Mouse (Mus musculus) embryonic stem cell, embryonic (primary cell): Measurements from ENCODE around the gene Fgfr2.

ENCODE experiments used
- CTCF ChIA-PET, 4 experiments: fragments of 300-600 bp in 2 of 4; fragments of 350-600 bp in 2 of 4; sonication (Branson Sonifier 250); formaldehyde crosslinking; loops; one replicate each; lab custom pipeline; 2022; ENCODE audit warnings: inconsistent platforms in 2 of 4; lab: Charles Lee
- POLR2A ChIA-PET, 4 experiments: fragments of 300-600 bp in 2 of 4; fragments of 350-600 bp in 2 of 4; sonication (Branson Sonifier 250); formaldehyde crosslinking; loops; one replicate each; lab custom pipeline; 2022; ENCODE audit warnings: antibody characterized with exemption in 4 of 4, inconsistent platforms in 1 of 4; lab: Charles Lee

The Fgfr2 gene

DNA sequence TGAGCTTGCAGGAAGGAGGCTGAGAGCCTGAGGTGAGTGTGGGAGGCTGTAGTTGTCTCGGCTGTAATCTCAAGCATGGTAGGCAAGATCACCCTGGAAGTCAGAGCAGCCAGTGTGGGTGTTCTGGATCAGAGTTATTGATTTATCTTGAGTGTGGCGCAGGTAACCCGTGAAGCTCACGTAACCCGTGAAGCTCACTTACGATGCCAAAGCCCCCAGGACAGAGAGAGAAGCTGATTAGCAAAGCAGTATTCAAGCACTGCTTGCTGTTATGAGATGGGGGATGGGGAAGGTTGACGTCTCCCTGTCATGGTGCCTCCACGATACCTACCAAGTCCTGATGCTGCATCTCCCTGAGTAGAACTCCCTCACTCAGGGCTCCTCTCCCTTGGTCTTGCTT is 503.6 kb downstream of the Fgfr2 start:
- POLR2A ChIA-PET: interaction anchor here in 2 of 4 experiments (1.0 to 2.0 kb wide), 4 partner anchors 9 to 35 kb away, joined by 3 to 13 read pairs (median 4); partner anchors contain the start of gene Lhpp (in 1 of the 2)
- CTCF ChIA-PET: interaction anchor here in 1 of 4 experiments (0.7 kb wide), 1 partner anchor 19 kb away, joined by 3 read pairs; no protein-coding TSS in a partner anchor

DNA sequence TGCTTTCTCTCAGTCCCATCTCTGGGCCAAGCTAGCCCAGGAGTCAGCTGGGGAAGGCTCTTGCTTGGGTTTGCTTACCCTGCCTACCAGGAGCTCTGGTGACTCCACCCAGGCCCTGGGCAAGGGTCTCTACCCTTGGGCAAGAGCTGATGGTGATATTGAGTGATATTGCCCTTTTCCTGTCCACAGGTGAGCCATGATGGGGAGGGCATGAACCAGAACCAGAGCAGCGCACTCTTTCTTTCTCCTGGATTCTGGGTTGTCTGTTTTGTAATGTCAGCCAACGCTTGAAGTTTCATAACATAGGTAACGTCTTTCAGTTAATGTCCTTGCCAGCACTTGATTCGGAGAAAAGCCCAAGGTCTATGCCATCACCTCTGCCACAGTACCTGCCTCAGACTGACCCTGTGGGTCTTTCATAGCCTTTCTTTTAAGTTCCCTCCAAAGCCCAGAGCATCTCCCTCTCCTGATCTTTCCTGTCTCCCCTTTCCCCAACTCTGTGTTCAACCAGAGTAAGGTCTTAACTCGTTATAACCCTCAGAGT is 506.1 kb downstream of the Fgfr2 start:
- CTCF ChIA-PET: no interaction called here

DNA sequence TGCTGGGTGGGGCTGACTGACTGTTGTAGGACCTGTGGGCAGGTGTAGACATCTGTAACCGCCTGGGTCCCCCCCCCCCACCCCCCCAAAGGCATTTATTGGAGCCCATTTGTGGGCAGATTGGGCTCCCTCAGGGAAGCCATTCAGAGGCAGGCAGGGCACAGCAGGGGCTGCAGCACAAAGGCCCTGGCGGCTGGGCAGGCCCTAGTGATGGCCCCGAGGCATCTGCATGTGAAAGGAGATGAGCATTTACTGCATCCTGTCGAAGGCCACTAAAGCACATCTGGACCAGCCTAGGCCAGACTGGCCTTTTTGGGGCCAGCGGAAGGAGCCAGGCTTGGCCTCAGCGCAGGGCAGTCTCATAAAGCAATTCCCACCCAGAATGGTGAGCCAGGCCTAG is 506.8 kb downstream of the Fgfr2 start:
- ChIA-PET CTCF (no interaction called here), POLR2A (interaction anchor here in 2 of 4 experiments (1.1 to 1.6 kb wide), 2 partner anchors 22 to 40 kb away, joined by 4 read pairs; partner anchors contain the start of gene Oat (in 1 of the 2))

More for the DNA sequence above, 506.1 kb downstream of the Fgfr2 start:
- POLR2A ChIA-PET: interaction anchor here in 1 of 4 experiments (1.3 to 1.6 kb wide), 2 partner anchors 21 to 44 kb away, joined by 3 to 4 read pairs; no protein-coding TSS in a partner anchor

DNA sequence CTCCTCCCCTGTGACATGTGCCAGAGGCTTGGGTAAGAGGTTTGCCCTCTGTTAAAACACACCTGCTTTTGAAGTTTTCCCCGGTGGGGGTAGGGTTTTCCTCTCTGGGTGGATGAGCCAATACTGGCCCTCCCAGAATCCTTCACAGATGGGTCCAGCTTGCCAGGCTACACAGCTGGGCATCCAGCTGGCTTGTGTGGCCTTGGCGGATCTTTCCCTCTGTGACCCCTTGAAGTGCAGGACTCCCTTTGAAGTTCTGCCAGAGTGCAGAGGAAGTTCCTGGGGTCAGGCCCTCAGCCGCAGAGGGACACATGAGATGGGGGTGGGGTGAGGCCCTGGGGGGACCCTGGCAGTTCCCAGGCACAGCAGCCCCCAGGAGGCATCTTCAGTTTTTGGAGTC is 507.8 kb downstream of the Fgfr2 start:
- ChIA-PET POLR2A (no interaction called here), CTCF (no interaction called here)

DNA sequence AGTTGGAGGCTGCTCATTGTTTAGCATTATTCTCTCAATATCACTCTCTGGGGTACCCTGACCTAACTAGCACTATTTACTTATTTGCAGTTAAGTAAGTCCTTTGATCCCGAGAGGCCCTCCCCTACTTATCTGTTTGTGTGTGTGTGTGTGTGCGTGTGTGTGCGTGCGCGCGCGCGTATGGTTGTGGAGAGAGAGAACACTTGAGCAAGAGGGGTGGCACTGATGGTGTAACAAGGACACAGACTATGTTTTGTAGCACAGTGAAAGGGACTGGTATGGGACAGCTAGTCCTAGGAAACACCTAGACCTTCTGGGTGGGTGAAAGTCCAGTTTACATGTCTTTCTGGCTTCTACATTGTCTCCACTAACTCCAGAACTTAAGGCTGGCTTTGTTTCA is 511.6 kb downstream of the Fgfr2 start:
- ChIA-PET CTCF (no interaction called here), POLR2A (interaction anchor here in 2 of 4 experiments (1.1 to 2.1 kb wide), 3 partner anchors 8 to 329 kb away, joined by 3 to 6 read pairs (median 4); no protein-coding TSS in a partner anchor)

DNA sequence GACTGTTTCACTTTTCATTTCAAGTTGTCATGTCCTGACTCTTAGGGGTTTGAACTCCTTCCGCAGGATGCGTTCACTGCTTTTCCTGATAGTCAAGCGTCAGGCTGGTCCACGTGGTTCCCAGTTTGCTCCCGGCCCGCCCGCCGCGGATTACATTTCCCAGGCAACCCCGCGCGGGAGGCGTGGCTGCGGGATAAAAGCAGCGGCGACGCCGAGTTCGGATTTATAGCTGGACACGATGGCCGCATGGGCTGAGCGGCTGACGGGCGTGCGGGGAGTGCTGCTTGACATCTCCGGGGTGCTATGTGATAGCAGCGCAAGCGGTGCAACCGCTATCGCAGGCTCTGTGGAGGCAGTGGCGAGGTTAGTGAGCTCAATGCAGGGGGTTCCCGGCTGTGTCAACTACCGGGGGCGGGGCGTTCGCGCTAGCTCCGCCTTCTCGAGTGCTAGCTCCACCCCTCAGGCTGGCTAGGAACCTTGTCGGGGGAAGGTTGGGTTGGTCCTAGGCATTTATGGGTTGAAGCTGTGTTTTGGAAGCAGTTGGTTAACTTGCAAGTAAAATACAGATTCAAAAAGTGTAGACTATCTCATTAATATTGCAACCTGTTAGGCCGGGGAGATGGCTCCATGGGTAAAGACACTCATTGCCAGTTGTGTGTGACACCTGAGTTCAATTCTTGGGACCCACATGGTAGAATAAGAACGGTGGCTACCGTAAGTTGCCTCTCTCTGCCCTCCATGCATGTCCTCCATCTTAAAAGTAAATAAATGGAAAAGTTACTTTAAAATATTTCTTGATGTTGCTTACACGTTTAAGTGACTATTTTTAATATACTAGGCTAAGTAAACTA is 512.5 kb downstream of the Fgfr2 start, which contains the start of gene Lhpp:
Gene Lhpp, plus strand, starts transcription at position 171 of the 851 bp plus-strand sequence.
- ChIA-PET POLR2A (interaction anchor here in 3 of 4 experiments (0.5 to 2.1 kb wide), 19 partner anchors 9 to 1200 kb away, joined by 3 to 24 read pairs (median 3); partner anchors contain the start of genes Oat (in 3 of the 3), Nkx1-2 (in 2 of the 3), Acadsb (in 1 of the 3) and Ikzf5 (in 1 of the 3)), CTCF (interaction anchor here (0.7 to 1.0 kb wide), 7 partner anchors 13 to 580 kb away, joined by 3 to 6 read pairs (median 3); partner anchors contain the start of gene Oat (in 1 of the 4))

DNA sequence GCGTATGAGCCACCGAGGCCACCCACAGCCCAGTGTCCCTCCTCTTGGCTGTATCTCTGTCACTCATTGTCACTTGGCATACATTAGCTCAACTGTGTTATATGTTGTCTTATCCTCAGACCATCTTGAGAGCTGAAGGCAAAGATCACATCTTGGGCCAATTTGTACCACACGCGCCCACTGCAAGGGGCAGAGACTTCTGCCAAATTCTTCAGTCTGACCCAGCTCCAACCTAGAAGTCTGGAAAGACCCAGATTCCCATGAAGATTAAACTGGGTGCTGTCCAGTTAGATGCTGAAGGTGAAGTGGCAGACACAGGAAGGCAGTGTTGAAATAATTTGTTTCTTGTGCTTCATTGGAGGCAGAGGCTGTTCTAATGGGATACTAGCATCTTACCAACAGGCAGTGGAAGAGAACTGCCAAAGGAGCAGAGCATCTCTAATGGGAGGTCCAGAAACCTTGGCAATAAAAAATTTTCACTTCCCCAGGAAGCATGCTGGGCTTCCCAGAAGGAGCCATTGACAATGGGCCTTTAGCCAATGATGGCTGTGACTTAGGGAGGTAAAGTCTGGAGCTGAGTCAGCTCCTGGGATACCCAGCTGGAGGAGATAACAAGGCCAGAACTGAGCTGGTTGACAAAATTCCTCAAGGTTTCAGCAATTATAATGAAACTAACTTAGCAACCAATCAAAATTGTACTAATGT is 514.7 kb downstream of the Fgfr2 start:
- CTCF ChIA-PET: no interaction called here
- POLR2A ChIA-PET: no interaction called here

DNA sequence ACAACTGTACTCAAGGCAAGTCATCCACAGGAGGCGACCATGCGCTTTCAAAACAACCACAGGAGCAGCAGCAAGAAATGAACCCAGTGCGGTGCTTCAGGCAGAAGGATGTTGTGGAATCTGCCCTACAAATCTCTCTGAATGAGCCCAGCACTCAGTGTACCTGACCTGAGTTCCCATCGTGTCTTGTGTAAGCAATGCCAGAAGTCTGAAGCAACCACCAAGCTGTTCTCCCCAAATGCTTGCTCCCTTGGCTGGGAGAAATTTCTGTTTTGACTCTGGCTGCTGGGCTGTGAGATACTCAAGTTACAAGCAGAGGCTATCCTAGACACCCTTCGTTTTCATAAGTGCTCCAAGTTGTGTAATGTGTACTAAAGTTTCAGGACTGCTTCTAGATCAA is 517.5 kb downstream of the Fgfr2 start:
- POLR2A ChIA-PET: no interaction called here
- CTCF ChIA-PET: no interaction called here

DNA sequence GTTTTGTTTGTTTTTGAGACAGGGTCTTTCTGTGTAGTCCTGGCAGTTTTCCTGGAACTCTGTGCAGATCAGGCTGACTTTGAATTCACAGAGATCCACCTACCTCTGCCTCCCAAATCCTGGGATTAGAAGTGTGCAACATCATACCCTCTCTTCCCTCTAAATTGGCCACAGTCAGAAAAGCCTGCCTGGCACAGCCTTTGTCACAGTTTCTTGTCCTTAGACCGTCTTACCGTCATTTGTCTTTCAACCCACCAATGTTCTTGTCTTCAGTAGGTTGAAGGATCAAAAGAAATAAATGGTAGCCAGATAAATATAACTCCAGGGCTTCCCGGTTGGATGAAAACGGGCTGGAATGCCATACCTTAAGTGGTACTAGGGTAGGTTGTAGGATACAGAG is 518.4 kb downstream of the Fgfr2 start:
- ChIA-PET CTCF (no interaction called here), POLR2A (interaction anchor here in 3 of 4 experiments (0.7 to 2.1 kb wide), 3 partner anchors 29 to 1257 kb away, joined by 3 to 5 read pairs (median 3); partner anchors contain the start of gene Oat (in 1 of the 3))

DNA sequence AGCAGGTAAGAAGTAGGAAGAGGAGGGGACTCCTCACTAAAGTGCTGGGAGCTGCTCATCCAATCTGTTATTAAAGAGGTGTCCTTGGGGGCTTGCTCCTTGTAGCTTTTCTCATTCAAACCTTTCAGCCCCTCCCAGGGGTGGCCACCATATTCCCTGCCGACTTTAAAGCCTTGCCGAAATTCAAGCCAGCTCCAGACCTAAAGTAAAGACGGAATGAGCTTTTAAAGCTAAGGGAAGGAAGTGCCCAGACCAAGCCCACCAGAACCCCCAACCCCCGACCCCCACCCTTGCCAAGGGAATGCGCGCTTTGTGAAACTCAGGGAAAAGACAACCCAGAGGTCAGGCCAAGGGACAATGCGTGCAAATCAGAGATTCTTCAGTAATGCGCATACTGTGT is 522.2 kb downstream of the Fgfr2 start:
- ChIA-PET POLR2A (interaction anchor here in 3 of 4 experiments (0.6 to 3.2 kb wide), 10 partner anchors 9 to 1841 kb away, joined by 3 to 17 read pairs (median 10); partner anchors contain the start of genes Oat (in 3 of the 3) and Lhpp (in 2 of the 3)), CTCF (interaction anchor here in 3 of 4 experiments (0.6 to 1.2 kb wide), 7 partner anchors 25 to 297 kb away, joined by 3 to 14 read pairs (median 5); partner anchors contain the start of gene Oat (in 1 of the 3))

DNA sequence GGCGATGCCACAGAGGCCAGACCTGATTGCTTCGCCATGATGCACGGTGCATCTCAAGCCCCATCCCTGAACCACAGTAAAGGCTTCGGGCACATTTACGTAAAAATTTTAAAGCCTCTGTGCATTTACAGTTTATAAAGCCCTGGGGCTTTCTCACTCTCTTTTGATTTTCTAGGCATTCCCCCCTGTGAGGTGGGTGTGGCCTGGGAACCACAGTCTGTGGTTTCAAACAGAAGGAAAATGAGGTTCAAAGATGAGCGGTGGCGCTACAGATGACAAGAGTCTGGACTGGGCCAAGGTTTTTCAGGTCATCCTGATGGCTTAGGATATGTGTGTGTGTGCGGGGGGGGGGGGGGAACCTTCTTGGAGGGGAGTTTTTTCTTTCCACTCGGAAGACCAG is 523.1 kb downstream of the Fgfr2 start:
- POLR2A ChIA-PET: interaction anchor here in 3 of 4 experiments (0.6 to 3.2 kb wide), 6 partner anchors 10 to 28 kb away, joined by 3 to 17 read pairs (median 8); partner anchors contain the start of genes Oat (in 2 of the 3) and Lhpp (in 1 of the 3)
- CTCF ChIA-PET: interaction anchor here in 2 of 4 experiments (0.6 to 1.2 kb wide), 2 partner anchors 39 to 83 kb away, joined by 7 read pairs; no protein-coding TSS in a partner anchor

DNA sequence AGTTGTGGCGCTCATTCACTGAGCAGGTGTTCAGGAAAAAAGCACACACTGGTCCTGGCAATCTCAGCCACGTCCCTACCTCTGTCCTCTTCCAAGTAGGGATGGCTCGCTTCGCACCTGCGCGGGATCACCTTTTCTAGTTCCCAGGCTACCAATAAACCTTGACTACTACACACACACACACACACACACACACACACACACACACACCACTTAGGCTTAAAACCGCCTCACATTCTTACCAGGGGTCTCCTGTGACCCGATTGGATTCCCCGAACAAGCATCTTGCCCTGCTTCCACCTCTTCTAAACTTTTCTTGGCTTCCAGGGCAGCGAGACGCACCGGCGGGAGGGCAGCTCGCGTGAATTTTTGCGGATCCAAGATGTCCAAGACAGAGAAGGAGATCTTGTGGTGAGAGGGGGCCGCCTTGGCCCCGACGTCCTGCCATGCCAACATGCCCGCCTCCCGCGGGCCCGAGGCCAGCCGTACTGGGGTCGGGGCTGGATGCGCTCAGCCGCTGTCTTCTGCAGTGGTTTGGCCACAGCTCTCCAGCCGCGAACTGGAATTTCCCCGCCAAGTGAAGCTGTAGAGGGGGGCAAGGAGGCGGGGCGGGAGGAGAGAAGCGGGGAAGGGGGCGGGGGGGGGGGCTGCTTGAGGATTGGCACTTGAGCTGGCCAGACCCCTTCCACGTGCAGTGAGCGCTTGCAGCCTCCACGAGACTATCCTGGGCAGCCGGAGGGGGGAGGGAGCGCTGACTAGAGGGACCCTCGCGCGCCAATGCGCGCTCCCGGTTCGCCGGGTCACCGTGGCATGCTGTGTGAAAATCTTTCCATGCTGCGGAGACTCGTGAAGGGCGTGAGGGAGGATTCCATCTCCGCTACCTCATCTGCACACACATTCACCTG is 523.8 kb downstream of the Fgfr2 start, which contains the start of gene Nkx1-2:
Gene Nkx1-2, minus strand, starts transcription at position 567 of the 905 bp plus-strand sequence.
- ChIA-PET CTCF (interaction anchor here in 2 of 4 experiments (0.6 to 1.0 kb wide), 4 partner anchors 23 to 942 kb away, joined by 3 to 11 read pairs (median 6); partner anchors contain the start of gene Oat (in 1 of the 2)), POLR2A (interaction anchor here in 3 of 4 experiments (0.6 to 3.2 kb wide), 8 partner anchors 10 to 27 kb away, joined by 3 to 17 read pairs (median 6); partner anchors contain the start of genes Lhpp (in 2 of the 3) and Oat (in 2 of the 3))

DNA sequence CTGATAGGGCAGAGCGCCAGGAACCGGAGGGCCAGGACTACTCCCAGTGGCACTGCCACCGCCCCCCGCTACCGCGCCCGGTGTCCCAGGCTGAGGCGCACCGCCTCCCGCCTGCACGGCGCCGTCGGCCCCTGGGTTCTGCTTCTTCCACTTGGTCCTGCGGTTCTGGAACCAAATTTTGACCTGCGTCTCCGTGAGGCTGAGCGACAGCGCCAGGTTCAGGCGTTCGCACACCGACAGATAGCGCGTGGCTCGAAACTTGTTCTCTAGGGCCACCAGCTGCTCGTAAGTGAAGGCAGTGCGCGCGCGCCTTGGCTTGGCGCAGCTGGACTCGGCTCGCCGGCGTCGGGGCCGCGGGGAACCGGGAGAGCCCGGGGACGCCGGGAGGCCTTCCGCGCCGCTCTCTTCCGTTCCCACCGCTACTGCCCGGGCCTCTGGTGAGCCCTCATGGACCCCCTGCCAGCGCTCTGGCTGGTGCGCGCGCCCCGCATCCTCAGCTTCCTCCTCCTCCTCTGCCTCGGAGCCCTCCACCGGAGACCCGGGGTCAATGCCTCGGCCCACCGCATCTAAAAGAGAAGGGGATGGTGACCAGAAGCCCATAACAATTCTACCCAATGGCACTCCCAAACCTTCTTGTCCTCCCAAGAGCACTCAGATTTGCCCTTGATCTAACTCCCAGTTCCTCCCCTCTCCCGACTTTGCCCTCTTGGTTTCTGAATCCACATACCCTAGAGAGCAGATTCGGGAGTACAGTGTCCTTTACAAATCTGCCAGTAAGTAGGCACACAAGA is 525.7 kb downstream of the Fgfr2 start:
- CTCF ChIA-PET: interaction anchor here in 1 of 4 experiments (0.6 to 0.9 kb wide), 2 partner anchors 13 to 41 kb away, joined by 3 read pairs; partner anchors contain the start of gene Lhpp
- POLR2A ChIA-PET: interaction anchor here in 2 of 4 experiments (0.6 to 2.3 kb wide), 4 partner anchors 14 to 25 kb away, joined by 3 to 9 read pairs (median 6); partner anchors contain the start of genes Lhpp (in 1 of the 2) and Oat (in 1 of the 2)

DNA sequence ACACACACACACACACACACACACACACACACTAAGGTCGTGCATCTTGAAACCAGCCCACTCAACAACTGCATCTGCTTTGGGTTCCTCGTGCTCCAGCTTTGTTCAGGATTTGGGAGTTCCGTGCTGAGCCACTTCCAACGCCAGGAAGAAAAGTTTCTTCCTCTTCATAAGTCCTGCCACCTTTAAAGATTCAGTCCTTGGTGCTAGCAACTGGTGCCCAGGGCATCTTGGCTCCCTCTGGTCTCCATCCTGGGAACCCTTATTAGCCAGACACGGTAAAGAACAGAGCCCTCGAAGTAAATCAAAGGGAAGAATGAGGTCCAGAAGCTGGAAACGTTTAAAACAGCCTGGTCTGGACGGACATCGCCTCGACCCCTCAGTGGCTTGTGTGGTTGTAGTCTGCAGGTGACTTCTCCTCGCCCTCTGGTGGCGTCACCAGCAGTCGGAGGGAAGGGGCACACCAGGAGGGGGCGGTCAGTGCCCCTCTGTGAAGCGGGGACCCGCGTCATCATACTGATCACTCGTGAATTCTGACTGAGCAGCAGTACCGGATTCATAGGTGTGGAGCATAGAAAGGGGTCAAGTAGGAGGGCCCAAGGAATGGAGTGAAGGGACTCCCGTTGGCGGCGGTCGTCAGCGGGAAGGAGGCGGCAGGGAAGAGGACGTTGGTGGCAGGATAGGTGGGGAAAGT is 526.4 kb downstream of the Fgfr2 start:
- CTCF ChIA-PET: interaction anchor here in 2 of 4 experiments (0.7 to 0.9 kb wide), 2 partner anchors 42 to 75 kb away, joined by 3 to 5 read pairs; no protein-coding TSS in a partner anchor
- POLR2A ChIA-PET: interaction anchor here in 2 of 4 experiments (0.6 to 2.3 kb wide), 4 partner anchors 14 to 24 kb away, joined by 3 to 9 read pairs (median 6); partner anchors contain the start of genes Lhpp (in 1 of the 2) and Oat (in 1 of the 2)

DNA sequence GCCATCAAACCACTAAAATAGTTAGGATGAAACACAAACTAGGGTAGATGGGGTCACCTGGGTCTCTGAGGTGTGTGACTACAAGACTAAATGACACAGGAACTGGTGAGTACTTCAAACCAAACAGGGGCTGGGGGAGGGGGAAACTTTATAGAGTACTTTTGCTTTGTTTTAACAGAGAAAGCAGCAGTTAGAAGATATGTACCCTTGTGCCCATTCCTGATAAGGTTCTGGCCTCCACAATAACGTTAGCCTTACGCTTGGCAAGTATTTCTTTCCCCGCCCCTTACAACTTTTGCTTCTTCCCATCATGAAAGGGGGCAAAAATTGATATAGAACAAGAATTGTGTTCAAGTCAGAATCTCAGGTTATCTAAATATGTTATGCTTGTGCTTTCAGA is 527.4 kb downstream of the Fgfr2 start:
- ChIA-PET POLR2A (interaction anchor here in 1 of 4 experiments (2.3 kb wide), 1 partner anchor 20 kb away, joined by 9 read pairs; the partner anchor contains the start of gene Oat), CTCF (interaction anchor here in 1 of 4 experiments (0.7 kb wide), 1 partner anchor 74 kb away, joined by 5 read pairs; no protein-coding TSS in a partner anchor)
